Mouse (Mus musculus) cerebellum, adult 11 months (tissue): ENCODE measurements at regions not wholly inside any gene's neighbourhood (a gene's known extent, or its start where the extent isn't known, plus 50 kb on each side); places are given as distances from the start of the nearest gene placed in this dataset.

Source experiments
- DNase-seq: peaks from one replicate; pipeline ENCODE4 v3.0.0; 2022

DNA sequence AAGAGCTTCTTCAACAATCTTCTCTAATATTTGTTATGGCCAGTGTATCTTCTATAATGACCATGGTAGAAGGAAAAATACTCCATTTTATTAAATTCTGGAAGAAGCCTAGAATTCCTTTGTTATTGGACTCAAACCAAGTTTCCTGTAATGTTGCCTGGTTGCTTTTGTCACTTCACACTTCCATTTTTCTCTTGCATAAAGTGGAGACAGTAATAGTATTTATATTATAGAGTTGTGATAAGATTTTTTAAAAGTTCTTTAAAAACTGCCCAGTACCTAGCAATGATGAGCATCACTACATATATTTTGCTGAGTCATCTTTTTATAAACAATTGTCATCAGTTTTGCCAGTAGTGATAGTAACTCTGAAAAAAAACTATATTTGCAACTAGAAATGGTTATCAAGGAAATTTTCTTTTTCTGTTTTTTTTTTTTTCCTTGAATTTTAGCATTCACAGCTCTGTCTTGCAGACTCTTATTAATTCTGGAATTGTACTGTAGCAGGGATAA, 415.2 kb upstream of the Aga start:
- DNase-seq, result no peak

DNA sequence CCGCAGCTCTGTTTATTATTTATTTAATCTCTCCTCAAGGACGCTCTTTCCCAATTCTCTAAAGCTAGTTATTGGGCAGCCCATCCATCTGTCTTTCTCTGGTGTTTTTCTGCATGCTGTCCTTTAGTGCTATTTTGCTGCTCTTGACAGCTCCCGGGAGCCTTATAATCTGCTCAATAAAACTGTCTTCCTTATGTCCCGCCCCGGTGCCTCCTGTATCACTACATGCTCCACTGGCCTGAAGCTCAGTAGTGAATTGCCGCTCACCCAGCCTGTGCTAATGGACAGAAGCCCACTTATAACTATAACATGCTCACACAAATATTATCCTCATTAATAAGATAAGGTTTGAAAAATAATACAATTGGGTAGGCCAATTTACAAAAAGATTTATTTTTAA, 371.5 kb upstream of the Aga start:
- DNase-seq, result no peak

DNA sequence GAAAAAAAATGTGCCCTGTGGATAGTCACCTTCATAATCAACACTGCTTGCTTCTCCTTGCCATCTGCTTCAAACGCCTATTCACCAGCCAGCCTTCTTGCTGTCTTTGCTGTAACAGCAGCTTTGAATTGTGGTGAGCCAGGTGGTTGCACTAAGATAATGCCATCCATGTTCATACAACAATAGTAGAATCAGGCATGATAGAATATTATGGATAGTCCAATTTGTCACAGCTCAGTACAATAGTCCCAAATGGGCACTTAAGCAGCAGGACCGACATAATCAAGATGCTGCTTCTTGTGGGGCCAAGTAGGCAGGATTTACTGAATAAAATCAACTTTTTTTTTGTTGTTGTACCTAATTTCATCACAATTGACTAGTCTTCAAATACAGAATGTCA, 362.6 kb upstream of the Aga start:
- DNase-seq, result no peak

DNA sequence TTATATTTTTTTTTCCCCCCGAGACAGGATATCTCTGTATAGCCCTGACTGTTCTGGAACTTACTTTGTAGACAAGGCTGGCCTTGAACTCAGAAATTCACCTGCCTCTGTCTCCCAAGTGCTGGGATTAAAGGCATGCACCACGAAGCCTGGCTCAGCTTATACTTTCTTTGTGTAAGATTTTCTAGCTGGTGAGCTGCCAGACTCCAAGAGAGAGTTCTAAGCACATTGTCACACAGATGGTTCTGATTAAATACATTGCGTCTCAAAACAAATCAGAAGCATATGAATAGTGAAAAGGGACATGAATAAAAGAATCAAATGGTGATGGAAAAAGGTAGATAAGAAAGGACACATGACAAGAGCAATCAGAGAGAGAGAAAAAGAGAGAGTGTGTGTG, 347.5 kb upstream of the Aga start:
- no peak for DNase-seq

DNA sequence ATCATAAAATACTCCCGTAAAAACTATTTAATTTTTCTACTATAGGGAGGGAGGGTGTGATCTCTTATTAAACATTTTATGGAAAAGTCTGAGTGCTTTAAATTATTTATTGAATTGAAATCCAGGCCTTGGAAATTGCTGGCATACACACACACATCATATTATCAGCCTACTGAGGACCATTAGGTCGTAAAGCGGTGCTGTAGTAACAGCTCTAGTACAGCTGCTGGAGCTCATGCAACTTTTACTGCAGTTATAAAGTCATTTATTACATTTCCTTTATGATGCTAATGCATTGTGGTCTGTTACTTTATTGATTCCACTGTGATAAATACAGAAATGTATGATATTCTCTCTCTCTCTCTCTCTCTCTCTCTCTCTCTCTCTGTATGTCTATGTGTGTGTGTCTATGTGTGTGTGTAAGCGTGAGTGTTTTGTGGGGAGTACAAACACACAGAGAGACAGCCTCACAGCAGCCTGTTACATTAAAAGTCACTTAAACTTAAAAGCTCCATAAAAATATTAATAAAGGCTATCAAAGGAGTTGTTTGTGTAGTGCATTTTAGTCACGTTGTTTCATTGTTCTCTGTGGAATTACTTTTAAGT, 339.7 kb upstream of the Aga start:
- no peak for DNase-seq

DNA sequence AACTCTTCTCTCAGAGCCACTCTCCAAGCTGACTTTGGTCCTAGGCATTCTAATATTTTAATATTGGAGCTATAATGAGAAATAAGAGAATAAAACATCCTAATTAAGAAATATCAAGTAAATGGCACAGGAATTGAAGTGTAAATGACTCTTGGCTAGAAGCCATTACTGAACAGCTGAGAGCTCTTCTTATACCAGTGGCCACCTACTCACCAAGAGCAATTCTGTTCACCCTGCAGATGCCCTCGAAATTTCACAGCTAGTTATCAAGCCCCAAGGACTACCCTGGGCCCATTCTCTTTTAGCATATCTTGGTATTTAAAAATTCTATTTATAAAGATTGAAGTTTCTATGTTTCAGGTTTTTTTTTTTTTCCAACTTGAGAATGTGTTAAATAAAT, 319.0 kb upstream of the Aga start:
- no peak for DNase-seq

DNA sequence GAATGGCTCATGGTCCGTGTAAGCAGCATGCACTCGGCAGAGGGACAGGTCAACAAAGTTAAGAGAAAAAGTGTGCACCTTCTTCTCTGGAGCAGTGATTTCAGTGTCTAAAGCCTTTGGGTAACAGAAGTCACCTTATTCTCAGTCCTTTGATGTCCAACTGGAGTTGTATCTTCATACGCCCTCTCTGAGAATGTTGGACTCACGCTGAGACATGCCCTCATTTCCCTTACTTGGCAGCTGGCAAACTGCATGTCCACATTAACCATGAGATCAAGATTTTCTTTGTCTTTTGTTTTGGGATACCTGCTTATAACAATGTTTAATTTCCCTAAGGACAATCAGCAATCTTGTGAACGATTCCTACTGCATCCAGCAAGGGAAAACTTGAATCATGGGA, 289.3 kb upstream of the Aga start:
- peak; percentile 10 for DNase-seq
